Mouse (Mus musculus) lung, postnatal 25 days (tissue): ENCODE measurements at regions not wholly inside any gene's neighbourhood (a gene's known extent, or its start where the extent isn't known, plus 50 kb on each side); places are given as distances from the start of the nearest gene placed in this dataset.

ENCODE experiments used
- DNase-seq: peaks from one replicate; pipeline ENCODE4 v3.0.0; 2022; ENCODE audit warnings: low spot score

DNA sequence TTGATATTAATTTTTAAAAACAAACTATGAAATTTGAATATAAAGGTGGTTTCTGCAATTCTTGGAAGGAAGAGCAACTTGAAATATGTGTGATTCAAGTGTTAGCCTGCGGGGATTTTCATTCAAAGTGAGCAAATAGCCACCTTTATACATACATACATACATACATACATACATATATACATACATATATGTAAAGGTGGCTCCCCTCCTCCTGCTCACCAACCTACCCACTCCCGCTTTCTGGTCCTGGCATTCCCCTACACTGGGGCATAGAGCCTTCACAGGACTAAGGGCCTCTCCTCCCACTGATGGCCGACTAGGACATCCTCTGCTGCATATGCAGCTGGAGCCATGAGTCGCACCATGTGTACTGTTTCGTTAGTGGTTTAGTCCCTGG, 221.3 kb upstream of the Pde3a start:
- DNase-seq: no peak

DNA sequence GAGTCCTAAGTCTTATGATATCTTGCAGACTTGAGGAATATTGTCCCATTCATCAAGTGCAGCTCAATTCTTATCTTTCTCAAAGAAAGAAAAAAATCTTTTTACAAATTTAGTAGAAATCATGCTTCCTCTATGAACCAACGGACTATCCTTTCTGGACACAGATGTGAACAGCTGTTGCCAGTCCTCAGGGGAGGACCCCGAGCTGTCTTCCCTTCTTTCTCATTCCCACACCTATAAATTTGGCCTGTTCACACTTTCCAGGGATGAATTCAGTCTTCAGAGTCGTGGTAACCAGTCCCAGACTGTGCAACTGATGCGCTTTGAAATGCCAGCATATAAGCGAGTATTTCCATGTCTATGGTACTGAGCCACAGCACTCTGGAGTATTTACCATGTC, 214.2 kb upstream of the Pde3a start:
- DNase-seq: no peak

DNA sequence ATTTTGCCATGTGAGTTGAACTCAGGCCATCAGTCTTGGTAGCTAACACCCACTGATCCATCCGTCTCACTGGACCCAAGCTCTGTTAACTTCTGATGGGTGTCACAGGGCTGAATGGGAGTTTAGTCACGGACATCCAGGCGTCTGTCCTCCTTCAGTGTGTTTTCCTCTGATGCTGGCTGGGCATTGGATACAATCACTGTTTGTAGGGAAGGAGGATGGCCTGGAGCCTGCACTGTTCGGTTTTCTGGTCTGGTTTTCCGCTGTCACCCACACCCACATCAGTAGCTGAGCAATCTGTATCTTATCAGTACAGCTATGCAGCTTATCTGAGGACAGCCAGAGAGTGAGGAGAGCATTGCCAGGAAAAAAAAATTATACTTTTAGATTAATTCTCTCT, 207.7 kb upstream of the Pde3a start:
- peak; percentile 28 for DNase-seq

DNA sequence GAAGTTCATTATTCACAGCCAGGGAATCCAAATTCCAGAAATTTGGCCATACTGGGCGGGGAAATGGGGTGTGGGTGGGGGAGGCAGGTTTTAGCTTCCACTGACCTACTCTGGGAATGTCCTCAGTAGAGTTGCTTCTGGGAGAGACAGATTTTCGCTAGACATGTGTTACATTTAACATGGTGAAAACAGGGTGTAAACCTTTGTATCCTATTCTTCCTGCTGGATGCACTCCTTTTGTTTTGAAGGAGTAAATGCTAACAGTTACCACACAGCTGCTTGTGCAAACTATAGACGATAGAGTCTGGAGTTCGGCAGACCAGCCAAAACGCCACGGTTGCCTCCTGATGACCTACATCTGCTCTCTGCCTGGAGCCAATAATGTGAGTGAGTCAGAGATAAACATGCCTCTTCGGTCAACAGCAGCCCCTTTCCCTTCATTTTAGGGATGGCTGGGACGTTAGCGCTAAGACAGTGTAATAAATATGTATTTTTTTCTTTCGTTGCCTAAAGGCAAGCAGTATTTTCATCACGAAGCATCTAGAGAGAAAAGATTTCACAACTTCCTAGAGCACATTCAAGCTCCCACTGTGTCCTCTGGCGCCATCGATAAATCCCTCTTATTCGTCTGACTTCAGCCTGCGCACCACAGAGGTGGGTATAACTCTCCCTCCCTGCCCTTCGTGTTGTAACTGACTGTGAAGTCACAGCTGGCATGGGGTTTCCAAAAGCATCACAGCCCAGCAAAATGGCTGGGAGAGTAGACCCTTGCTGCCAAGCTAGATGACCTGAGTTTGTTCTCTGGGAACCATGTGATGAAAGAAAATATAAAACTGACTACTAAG, 207.1 kb upstream of the Pde3a start:
- DNase-seq: peak; percentile 33

DNA sequence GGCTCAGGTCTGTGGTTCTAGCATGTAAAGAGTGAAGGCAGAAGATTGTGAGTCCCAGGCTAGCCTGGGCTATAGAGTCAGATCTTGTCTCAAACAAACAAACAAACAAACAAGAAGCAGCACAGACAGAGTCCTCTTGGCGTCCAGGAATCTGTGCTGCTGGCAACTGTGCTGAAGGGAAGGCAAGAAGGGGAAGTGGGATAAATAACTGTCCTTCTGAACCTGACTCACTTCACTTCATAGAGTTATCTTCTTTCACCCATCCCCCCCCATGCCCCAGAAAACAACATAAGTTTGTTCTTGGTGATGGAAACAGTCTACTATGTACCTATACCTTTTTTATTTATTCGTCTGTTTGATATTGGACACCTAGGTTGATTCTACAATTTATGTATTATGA, 200.8 kb upstream of the Pde3a start:
- no peak for DNase-seq

DNA sequence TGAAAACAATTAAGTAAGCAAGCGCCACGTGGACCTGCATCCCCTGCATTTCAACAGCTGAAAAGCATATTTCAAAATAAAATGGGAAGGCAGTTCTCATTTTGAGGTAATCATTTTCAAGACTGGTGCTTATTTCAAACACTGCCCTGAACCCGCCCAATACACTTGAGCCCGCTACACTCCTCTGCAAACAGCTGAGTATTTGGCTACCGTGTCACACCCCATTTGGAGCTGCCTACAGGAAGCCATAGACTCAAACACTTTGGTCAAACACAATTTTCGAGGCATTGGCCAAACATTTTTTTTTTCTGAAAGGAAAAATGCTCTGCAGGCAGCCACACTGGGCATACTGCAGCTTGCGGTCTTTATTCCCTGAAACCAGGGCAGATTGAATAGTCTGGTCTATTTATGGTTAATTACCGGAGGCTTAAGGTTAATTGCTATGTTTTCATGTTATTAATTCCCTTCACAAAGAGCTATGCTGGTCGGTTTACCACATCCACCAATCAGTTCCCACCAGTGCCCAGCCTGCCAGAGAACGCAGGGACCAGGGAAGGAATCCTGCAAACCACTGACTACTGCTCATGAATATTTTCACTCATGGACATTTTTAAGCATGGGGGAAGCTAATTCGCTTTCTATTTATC, 198.9 kb upstream of the Pde3a start:
- peak; percentile 21 for DNase-seq

DNA sequence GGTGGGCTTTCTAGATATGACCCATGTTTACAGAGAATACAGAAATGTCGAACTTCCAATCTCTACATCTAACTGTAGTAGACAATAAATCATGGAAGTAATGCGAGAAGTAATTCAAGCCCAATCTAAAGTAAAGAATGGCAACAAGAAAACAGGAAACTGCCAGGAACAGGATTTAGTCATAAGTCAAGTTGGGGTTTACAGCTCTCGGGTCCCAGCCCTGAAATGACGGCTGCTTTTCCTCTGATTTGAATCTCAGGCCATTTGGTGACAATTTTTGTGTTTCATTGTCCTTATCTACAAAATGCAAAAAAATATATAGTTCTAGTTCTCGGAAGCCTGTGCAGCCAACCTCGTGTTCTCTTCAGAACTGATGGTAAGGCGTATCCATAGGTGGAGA, 195.0 kb upstream of the Pde3a start:
- no peak for DNase-seq

DNA sequence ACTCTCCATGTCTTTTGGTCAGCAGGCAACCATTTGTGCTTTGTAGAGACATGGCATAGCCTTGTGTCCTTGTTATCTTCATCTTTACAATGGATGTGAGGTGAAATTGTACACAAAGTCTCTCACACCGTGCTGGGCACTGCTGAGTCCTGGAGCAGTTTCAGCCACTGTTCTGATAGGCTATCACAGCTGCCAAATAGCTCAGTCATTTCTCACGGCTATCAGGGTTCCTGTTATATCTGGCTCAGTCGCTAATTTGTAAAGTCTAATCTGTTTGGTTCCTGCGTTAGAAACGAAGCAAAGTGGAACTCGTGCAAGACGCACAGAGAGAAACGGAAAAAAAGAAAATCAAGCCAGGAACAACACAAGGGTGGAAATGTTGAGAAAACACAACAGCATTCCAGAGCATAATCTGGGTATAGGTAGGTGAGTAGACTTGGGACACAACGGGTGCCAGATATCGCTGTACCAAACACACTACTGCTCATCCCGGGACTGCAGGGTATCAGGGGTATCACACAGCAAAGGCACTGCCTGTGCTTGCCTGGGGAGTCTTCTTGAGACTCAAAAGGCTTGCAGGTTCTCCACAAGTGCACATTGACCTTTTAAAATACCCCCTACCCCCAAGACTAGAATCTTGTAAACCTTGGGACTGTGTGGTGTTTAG, 189.7 kb upstream of the Pde3a start:
- DNase-seq: no peak

DNA sequence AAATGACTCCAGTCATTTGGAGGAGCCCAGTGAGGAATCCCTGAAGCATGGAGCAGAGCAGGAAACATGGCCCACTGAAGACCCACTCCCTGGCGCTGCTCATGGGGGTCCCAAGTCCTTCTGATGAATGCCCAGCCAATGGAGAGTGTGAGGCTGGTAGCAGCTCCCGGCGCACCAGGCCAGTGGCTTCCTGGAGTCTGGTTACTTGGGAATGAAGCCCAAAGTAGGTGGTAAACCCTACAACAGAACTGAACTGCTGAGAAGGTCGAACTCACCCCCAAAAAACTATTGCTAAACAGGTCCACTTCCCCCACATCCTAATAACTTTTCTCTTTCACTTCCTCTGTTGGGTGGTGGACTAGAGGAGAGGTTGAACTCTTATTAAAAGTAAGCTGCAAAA, 183.3 kb upstream of the Pde3a start:
- DNase-seq: no peak

DNA sequence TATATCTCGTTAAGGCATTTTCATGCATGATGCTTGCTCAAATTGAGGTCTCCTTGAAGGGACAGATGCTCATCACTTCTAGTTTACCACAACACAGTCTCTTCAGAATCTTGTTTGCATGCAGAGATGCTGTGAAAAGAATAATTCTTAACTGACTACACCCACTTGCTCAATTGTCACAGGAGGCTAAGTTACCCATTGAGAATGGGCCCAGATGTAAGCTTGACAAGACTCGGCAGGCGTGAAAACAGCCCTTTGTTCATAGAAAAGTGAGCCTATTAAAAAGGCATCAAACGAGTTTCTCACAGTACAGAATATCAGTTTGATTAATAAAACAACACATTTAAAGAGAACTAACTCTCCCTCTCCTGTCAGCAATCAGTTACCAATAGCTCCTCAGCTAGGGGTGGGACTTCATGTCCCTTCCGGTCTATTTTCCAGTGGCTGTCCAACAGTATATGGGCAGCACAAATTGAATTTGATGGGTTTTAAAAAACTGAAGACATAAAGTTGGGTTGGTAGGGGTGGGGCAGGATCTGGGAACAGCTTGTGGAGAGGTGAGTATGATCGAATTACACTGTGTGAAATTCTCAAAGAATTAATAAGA, 180.1 kb upstream of the Pde3a start:
- no peak for DNase-seq

DNA sequence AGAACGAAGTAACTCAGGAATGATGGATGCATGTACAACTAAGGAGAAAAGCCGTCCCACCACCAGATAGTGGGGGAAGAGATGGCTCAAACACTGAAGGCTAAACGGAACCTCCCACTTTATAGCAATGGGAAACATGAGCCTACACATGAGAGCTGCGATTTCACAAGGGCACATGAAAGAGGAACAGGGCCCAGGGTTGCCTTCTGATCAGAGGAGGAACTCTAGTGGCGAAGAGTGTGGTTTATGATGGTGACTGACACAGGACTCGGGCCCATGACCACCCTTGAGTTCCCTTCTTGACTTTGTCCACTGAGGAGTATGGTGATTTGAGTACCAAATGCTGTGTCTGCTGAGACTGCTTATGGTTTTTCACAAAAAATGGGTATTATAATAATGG, 179.2 kb upstream of the Pde3a start:
- no peak for DNase-seq

DNA sequence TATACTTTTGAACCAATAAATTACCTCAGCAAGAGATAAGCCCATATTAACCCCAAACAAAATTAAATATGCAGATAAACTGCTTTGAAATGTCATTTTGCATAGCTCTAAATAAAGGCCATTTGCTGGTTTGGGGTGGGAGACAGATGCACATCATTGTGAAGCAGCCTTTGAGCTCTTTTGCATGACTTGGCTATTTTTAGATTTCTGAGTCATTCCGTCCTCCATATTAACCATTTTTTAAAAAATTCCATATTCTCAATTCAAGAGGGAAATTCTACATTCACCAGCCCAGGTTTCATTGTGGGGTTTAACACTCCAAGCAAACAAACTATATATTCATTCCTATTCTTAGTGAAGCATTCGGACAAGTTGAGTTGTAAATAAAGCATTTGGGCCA, 177.6 kb upstream of the Pde3a start:
- DNase-seq: no peak

DNA sequence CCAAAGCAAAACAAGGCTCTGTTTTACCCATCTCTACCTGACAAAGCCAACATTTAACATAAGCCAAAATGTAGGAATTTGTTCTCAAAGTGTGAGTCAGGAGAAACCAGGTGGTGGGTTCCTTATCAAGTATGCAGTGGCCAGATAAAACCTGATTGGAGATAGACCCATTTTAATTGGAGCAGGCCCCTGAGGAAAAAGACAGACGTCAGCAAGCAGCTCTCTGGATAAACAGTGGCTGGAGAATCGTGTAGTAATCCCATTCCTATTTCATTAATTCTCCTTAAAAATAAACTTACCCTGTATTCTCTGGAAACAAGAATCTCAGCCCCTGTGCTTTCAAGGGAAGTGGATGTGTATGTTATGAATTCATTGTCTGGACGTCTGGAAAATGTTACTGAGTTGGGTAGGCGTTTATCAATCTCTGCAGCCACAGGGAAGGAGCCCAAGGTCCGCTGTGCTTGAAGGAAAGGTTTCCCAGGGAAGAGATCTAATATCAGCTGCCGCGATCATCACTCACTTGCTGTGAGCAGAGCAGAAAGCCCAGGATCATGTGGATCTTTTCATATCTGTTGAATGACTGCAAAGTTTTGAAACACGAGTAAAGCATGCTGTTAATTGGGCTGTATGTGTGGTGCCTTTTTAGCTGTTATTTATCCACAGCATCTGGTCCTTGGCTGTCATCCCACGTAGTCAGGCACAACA, 157.8 kb upstream of the Pde3a start:
- peak; percentile 64 for DNase-seq

DNA sequence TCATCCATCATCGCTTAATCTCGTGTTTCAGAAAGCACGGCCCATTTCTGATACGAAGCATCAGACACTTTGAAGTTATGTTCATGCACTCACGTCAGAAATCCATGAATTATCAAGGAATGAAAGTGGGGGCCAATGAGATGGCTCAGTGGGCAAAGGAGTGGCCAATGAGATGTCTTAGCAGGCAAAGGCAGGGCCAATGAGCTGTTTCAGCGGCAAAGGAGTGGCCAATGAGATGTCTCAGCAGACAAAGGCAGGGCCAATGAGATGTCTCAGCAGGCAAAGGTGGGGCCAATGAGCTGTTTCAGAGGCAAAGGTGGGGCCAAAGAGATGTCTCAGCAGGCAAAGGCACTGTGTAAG, 157.3 kb upstream of the Pde3a start:
- DNase-seq: peak; percentile 39

DNA sequence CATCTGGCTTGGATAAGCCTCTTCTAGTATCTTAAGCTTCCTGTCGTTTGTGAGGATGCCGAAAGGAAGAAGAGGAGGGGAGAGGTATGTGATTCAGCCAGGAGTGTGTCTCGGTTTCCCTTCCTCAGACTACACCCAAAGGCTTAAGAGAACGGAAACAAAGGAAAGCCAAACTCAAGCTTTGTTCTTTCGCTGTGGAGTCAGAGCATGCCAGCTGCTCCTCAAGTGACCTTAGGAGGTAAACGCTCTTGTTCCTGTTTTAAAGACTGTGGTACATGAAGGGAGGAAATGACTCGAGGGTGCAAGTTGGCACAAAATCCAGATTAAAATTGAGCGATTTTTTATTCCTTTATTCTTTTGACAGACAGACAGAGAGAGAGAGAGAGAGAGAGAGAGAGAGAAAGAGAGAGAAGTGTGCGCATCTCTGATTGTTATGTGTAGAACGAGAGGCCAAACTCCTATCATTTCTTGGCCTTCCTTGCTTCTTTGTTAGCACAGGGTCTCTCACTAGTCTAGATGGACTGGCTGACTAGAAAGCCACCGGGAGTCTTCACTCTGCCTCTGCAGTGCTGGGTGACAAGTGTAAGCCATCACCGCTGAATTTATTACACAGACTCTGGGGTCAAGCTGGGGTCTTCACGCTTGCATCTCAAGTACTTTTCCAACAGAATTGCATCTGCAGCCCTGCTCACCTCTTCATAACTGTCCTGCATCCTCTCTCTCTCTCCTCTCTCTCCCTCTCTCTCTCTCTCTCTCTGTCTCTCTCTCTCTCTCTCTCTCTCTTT, 151.5 kb upstream of the Pde3a start:
- DNase-seq: peak; percentile 74

DNA sequence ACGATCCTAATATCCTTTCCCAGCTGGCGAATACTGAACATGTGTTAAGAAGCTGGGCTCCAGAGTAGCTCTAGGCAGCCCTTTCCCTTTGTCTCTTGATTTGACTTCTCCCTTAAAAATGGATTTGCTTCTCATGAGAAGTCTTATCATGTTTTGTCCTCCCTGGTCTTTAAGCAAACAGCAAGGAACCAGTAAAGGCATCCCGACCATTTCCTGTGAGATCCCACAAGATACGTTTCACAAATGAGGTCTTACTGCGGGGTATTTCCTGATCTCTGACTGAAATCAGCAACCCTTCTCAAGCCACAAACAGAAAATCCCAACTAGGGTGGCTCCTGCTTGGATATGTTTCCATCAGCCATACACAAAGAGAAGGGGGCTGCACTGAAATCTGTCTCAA, 130.8 kb upstream of the Pde3a start:
- DNase-seq: no peak

DNA sequence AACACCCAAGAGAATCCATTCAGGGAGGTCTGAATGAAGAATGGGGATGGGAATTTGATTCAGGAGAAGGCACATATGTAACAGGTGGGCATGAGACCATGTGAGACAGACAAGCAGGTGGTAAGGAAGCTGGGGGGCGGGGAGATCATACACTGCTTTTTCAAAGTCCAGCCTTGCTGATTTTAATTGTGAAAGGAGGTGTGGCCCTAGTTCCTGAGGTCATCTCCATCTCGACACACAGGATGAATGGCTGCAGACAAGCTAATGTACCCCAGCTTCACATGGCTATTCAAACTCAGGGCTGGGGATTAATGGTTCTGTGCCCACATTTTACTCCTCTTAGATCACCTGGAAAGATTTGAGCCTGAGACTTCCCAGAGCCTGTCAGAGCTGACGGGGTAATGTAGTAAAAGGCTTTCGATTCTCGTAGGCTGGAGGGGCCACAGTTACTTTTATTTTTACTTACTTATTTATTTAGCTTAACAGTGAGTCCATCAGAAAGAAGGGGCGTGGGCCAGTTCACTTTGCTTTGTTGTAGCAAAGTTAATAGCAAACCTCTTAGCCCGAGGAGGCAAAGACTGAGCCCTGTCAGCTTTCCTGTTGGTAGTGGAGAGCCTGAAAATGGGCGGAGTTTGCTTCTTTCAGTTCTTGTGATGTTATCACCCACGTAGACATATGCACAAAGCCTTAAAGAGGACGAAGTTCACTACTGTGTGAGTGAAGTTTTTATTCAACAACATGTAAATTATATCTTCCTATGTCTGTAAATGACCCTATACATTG, 122.3 kb upstream of the Pde3a start:
- DNase-seq: no peak

DNA sequence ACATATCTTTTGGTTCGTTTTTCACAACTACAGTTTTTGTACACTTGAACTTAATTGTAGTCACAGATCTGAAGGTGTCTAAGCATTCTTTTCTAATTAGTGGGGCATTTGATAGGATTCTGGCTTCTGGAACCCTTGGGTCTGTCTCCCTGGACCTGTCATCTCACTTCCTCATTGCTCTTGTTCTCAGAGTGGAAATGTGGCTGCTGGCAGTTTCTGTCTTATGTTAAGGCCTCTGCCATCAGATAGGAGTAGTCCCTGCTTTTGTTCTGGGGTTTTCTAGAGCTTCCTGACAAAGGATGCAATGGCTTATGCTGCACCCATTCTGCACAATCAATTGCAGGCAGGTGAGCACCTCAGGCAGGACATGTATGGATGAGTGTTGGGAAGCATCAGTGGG, 119.5 kb upstream of the Pde3a start:
- no peak for DNase-seq

DNA sequence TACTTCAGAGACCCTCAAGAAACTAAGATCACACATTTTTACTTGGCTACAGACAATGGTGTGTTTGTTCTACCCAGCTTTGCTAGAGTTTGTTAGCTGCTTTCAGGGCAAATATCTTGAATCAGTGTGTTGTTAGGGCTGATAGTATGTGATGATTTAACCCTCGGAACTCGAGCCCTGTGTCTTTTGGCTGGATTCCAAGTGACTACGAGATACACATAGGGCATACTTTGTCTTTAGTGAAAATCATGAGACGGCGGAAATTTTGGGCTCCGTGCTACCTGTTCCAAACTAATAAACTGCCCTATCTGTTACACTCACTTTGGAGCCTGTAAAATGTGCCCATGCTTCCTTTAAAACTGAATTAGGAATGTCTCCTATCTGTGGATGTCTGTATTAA, 114.9 kb upstream of the Pde3a start:
- no peak for DNase-seq

DNA sequence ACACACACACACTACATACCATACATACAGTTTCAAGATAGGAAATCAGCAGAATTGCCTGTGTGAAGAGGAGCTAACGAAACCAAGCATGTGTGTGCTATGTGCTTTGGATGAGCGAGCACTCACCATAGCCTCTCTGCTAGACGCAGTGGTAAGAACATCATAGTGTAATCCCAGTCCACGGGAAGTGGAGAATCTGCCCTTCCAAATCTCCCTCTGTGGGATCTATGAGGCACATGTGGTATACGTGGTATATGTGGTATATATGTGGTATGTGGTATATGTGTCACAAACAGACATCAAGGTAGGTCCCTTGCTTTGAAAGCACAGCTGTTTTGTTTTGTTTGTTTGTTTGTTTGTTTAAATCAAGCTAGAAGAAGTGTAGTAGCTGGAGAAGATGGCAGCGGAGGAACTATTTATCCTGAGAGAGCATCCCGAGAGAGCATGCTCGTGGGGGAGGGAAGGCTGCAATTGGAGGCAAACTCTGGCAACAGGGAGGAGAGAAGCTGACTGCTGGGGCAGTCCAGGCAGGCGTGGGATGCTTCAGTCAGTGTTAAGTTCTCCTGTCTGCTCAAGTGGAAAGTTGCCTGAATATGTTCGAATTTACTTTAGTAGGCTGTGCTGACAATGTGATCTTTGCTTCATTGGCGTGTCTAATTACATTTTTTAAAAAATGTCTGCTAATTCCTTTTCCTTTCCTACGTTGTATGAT, 112.2 kb upstream of the Pde3a start:
- DNase-seq: no peak
